23 mouse cellular contexts compared by ENCODE assay signal in genomic region chr10:76047182-76047869, GRCm38 (mm10). TPM values are rescaled to one million over a fixed set of nuclear protein-coding genes. Genes with fewer than 3 reads are reported as not detected.
DNase-seq lines count a peak whose midpoint lies in the region; ATAC-seq and TF ChIP-seq lines count a peak whose summit lies in the region.
"Had no signal": no experiment of that assay in that cellular context is flagged by ENCODE, and none has a peak within 500 bp of the region (broad histone marks: within the 10 kb centered on the region; RNA-seq: fewer than 3 reads in every experiment).

No protein-coding gene starts in this region.

- peak overlapping the region; percentile 12; the same call in 1 of the 2 replicates for H3K4me2 ChIP-seq in liver, embryonic 11.5 days
- H3K4me2 ChIP-seq in stomach, embryonic 14.5 days (replicated peaks; ENCODE audit: low read depth, low read length), result no peak overlapping the region
- no peak overlapping the region for H3K4me2 ChIP-seq in stomach, postnatal 0 days (replicated peaks; ENCODE audit: low read depth)
- H3K4me2 ChIP-seq in liver, embryonic 13.5 days, result no peak overlapping the region
- H3K4me2 ChIP-seq: embryonic facial prominence, embryonic 13.5 days; heart, embryonic 12.5 days had no signal

- TF ChIP-seq EP300 in stomach, postnatal 0 days (optimal IDR thresholded peaks at IDR 0.05), result no peak

- intact Hi-C loops in left cerebral cortex, postnatal 10 days (cut with DNase I), result no loop called here

- ATAC-seq in liver, embryonic 11.5 days (replicated peaks; ENCODE audit: low FRiP score), result peak; percentile 57; the same call in 1 of the 2 replicates
- peak; percentile 42; the same call in 1 of the 2 replicates for ATAC-seq in stomach, embryonic 14.5 days (ENCODE audit: insufficient number of reproducible peaks, insufficient read depth, low FRiP score, low read depth)
- no peak for ATAC-seq in stomach, postnatal 0 days (ENCODE audit: low FRiP score, low TSS enrichment)
- peak; percentile 77 for ATAC-seq in liver, embryonic 13.5 days (ENCODE audit: low read depth)
- ATAC-seq: CD4-positive, CD25-positive, alpha-beta regulatory T cell, adult 4 months; forebrain, embryonic 14.5 days; hindbrain, postnatal 0 days had no signal

- H3K36me3 ChIP-seq in liver, embryonic 11.5 days (ENCODE audit: control insufficient read depth, insufficient read depth, low read length), result no peaks in the 10 kb centered on the region; the same call in 1 of the 2 replicates
- no peaks in the 10 kb centered on the region; the same call in 1 of the 2 replicates for H3K36me3 ChIP-seq in stomach, embryonic 14.5 days (ENCODE audit: control insufficient read depth, insufficient read depth, low read length)
- no peaks in the 10 kb centered on the region for H3K36me3 ChIP-seq in stomach, postnatal 0 days (ENCODE audit: control insufficient read depth, insufficient read depth, low read length)
- peaks cover 16% of the 10 kb centered on the region for H3K36me3 ChIP-seq in liver, embryonic 13.5 days

- no peak for DNase-seq in liver, embryonic 11.5 days (ENCODE audit: low spot score)
- no peak for DNase-seq in liver
- no peak for DNase-seq in stomach, postnatal 0 days (ENCODE audit: low spot score)
- no peak for DNase-seq in liver, embryonic 13.5 days
- peak; percentile 88 for DNase-seq in yolk sac, embryonic 10.5 days (ENCODE audit: low spot score)
- no peak for DNase-seq in left cerebral cortex, postnatal 10 days (ENCODE audit: extremely low spot score in 1 of 2, low spot score in 2 of 2)
- DNase-seq in spleen, postnatal 36 days (ENCODE audit: low spot score in 2 of 2), result no peak
- DNase-seq: adrenal gland, postnatal 10 days; cerebellum, adult 8-10 months; cerebellum, postnatal 36 days; embryo, embryonic 11 days; heart, postnatal 10 days; kidney, adult 2 months; midbrain, embryonic 14.5 days; thymus, postnatal 25 days had no signal

- H3K27me3 ChIP-seq in liver, embryonic 11.5 days (replicated peaks; ENCODE audit: control insufficient read depth, insufficient read depth, low read length), result no peaks in the 10 kb centered on the region
- H3K27me3 ChIP-seq in stomach, embryonic 14.5 days (ENCODE audit: control insufficient read depth, insufficient read depth, low read length), result no peaks in the 10 kb centered on the region
- H3K27me3 ChIP-seq in stomach, postnatal 0 days (ENCODE audit: control insufficient read depth, insufficient read depth, low read length), result no peaks in the 10 kb centered on the region
- no peaks in the 10 kb centered on the region for H3K27me3 ChIP-seq in liver, embryonic 13.5 days
- H3K27me3 ChIP-seq: embryonic facial prominence, embryonic 13.5 days; heart, embryonic 12.5 days had no signal

- no peaks in the 10 kb centered on the region for H3K9me3 ChIP-seq in liver, embryonic 11.5 days (ENCODE audit: control insufficient read depth, low read length)
- H3K9me3 ChIP-seq in stomach, embryonic 14.5 days (ENCODE audit: control insufficient read depth, low read depth, low read length), result no peaks in the 10 kb centered on the region
- H3K9me3 ChIP-seq in stomach, postnatal 0 days (ENCODE audit: control insufficient read depth, low read length), result no peaks in the 10 kb centered on the region
- no peaks in the 10 kb centered on the region for H3K9me3 ChIP-seq in liver, embryonic 13.5 days (replicated peaks)
- H3K9me3 ChIP-seq: embryonic facial prominence, embryonic 13.5 days had no signal

- H3K4me3 ChIP-seq in liver, embryonic 11.5 days (ENCODE audit: low read depth, low read length), result no peak overlapping the region
- no peak overlapping the region for H3K4me3 ChIP-seq in stomach, embryonic 14.5 days (ENCODE audit: low read depth, low read length)
- H3K4me3 ChIP-seq in stomach, postnatal 0 days (ENCODE audit: low read depth, low read length), result no peak overlapping the region
- no peak overlapping the region for H3K4me3 ChIP-seq in liver, embryonic 13.5 days (replicated peaks)
- H3K4me3 ChIP-seq: embryonic facial prominence, embryonic 13.5 days; erythroblast, embryonic 14.5 days; heart, embryonic 12.5 days had no signal

- H3K9ac ChIP-seq in liver, embryonic 11.5 days (ENCODE audit: low read depth, low read length), result no peak overlapping the region
- H3K9ac ChIP-seq in stomach, embryonic 14.5 days (replicated peaks; ENCODE audit: low read depth, low read length), result no peak overlapping the region
- H3K9ac ChIP-seq in stomach, postnatal 0 days (ENCODE audit: low read length), result no peak overlapping the region
- H3K9ac ChIP-seq in liver, embryonic 13.5 days, result no peak overlapping the region
- H3K9ac ChIP-seq: embryonic facial prominence, embryonic 13.5 days; heart, embryonic 12.5 days had no signal

- TF ChIP-seq CTCF in stomach, postnatal 0 days (IDR thresholded peaks at IDR 0.05; ENCODE audit: low read depth), result no peak

- H3K4me1 ChIP-seq in liver, embryonic 11.5 days (replicated peaks; ENCODE audit: control insufficient read depth, insufficient read depth, low read length), result no peaks in the 10 kb centered on the region; the same call in 1 of the 2 replicates
- H3K4me1 ChIP-seq in stomach, embryonic 14.5 days (ENCODE audit: control insufficient read depth, insufficient read depth, low read length), result no peaks in the 10 kb centered on the region
- no peaks in the 10 kb centered on the region for H3K4me1 ChIP-seq in stomach, postnatal 0 days (replicated peaks; ENCODE audit: control insufficient read depth, insufficient read depth)
- peaks cover 7% of the 10 kb centered on the region; the same call in 1 of the 2 replicates for H3K4me1 ChIP-seq in liver, embryonic 13.5 days (replicated peaks)

- 38% methylated on average over 5 of the region's 5 CpGs for WGBS in liver, embryonic 11.5 days
- 22% methylated on average over 5 of the region's 5 CpGs for WGBS in stomach, embryonic 14.5 days
- 19% methylated on average over 5 of the region's 5 CpGs for WGBS in stomach, postnatal 0 days
- 31% methylated on average over 5 of the region's 5 CpGs for WGBS in liver, embryonic 13.5 days (ENCODE audit: insufficient replicate concordance)

- H3K27ac ChIP-seq in liver, embryonic 11.5 days (ENCODE audit: low read depth, low read length), result peak overlapping the region; percentile 55; the same call in 1 of the 2 replicates
- H3K27ac ChIP-seq in stomach, embryonic 14.5 days (ENCODE audit: low read length), result no peak overlapping the region
- H3K27ac ChIP-seq in stomach, postnatal 0 days (replicated peaks), result no peak overlapping the region
- H3K27ac ChIP-seq in liver, embryonic 13.5 days, result peak overlapping the region; percentile 59
- H3K27ac ChIP-seq: embryonic facial prominence, embryonic 13.5 days; hindbrain, postnatal 0 days; kidney, postnatal 0 days had no signal

RNA-seq across cellular contexts. Expression of gene Zfp280b, which starts 14.9 kb away (rescaled TPM):
- polyA plus RNA-seq in liver, embryonic 11.5 days (2014; fragmentation: Nextera tagmentation; extraction: Ambion mirVana), result 31.2 and 32.9 TPM in 2 replicates
- 23.2 and 24.8 TPM in 2 replicates for polyA plus RNA-seq in stomach, embryonic 14.5 days (2014; fragmentation: Nextera tagmentation; extraction: Ambion mirVana)
- 5.7 and 6.1 TPM in 2 replicates for polyA plus RNA-seq in stomach, postnatal 0 days (2015; fragmentation: Nextera tagmentation; extraction: Ambion mirVana)
- polyA plus RNA-seq in liver, embryonic 13.5 days (2015; fragmentation: Nextera tagmentation; extraction: Ambion mirVana), result 12.7 and 15.9 TPM in 2 replicates
- total RNA-seq in left cerebral cortex, postnatal 10 days (2021), result 1 to 10 TPM; 7.9 to 9.2 TPM

Comparison
In these comparisons a context has a peak if more than half of its experiments do, and no peak if none do; other contexts are left out.
1. H3K27ac ChIP-seq: peak in liver, embryonic 11.5 days (single experiment) and liver, embryonic 13.5 days (single experiment); none in stomach, embryonic 14.5 days (single experiment) and stomach, postnatal 0 days (single experiment).